Mouse (Mus musculus) MEL (cell line): ENCODE measurements around the gene Ctsh. TPM values are rescaled to one million over a fixed set of nuclear protein-coding genes. Genes with fewer than 3 reads are reported as not detected.

Experiments
- DNase-seq: peaks from one replicate; pipeline ENCODE4 v3.0.0; 2011; ENCODE audit warnings: low read depth, low spot score
- H3K27ac ChIP-seq: 2 replicates; pipeline ENCODE4 v1.5.1; 2012; ENCODE audit warnings: low read depth, mild to moderate bottlenecking, control low read depth, low read length, moderate library complexity; ENCODE audit not compliant: control insufficient read depth
- H3K27me3 ChIP-seq, 2 experiments: fragments of 150-350 bp in 1 of 2; sonication (generic) in 1 of 2; 2 replicates each; pipeline ENCODE4 v1.6.1; 2012; ENCODE audit warnings: low read length in 2 of 2, mild to moderate bottlenecking in 2 of 2, improper control_type of control experiment in 1 of 2, moderate library complexity in 1 of 2; ENCODE audit not compliant: insufficient read depth in 2 of 2, control insufficient read depth in 1 of 2
- H3K36me3 ChIP-seq, 2 experiments: 2 replicates each; pipeline ENCODE4 v1.6.1; 2012 to 2014; ENCODE audit warnings: low read length in 2 of 2, improper control_type of control experiment in 1 of 2, inconsistent platforms in 1 of 2, mild to moderate bottlenecking in 1 of 2; ENCODE audit not compliant: insufficient read depth in 2 of 2, control insufficient read depth in 1 of 2
- H3K4me1 ChIP-seq, 2 experiments: fragments of 150-350 bp in 1 of 2; sonication (generic) in 1 of 2; 2 replicates each; pipeline ENCODE4 v1.6.1; 2012; ENCODE audit warnings: low read length in 2 of 2, improper control_type of control experiment in 1 of 2, mild to moderate bottlenecking in 1 of 2; ENCODE audit not compliant: insufficient read depth in 2 of 2, control insufficient read depth in 1 of 2
- H3K4me3 ChIP-seq, 2 experiments: fragments of 150-350 bp in 1 of 2; sonication (generic) in 1 of 2; 2 replicates each; pipeline ENCODE4 v1.5.1; 2012; ENCODE audit warnings: low read depth in 2 of 2, low read length in 2 of 2, mild to moderate bottlenecking in 2 of 2, moderate library complexity in 2 of 2, control low read depth in 1 of 2, improper control_type of control experiment in 1 of 2; ENCODE audit not compliant: control insufficient read depth in 1 of 2, insufficient read depth in 1 of 2
- H3K79me2 ChIP-seq: 2 replicates; pipeline ENCODE4 v1.6.1; 2012; ENCODE audit warnings: mild to moderate bottlenecking, low read length, moderate library complexity; ENCODE audit not compliant: control insufficient read depth, poor library complexity, insufficient read depth
- H3K9ac ChIP-seq: 2 replicates; pipeline ENCODE4 v1.6.1; 2012; ENCODE audit warnings: low read depth, mild to moderate bottlenecking, control low read depth, low read length, moderate library complexity; ENCODE audit not compliant: control insufficient read depth, poor library complexity, severe bottlenecking
- H3K9me3 ChIP-seq: fragments of 150-350 bp; sonication (generic); replicated peaks from 2 replicates; pipeline ENCODE4 v1.6.1; 2012; ENCODE audit warnings: mild to moderate bottlenecking, low read length, improper control_type of control experiment, moderate library complexity; ENCODE audit not compliant: insufficient read depth
- BHLHE40 ChIP-seq: IDR thresholded peaks from 2 replicates; pipeline ENCODE4 v1.6.1; 2012; ENCODE audit warnings: low read depth, mild to moderate bottlenecking, inconsistent platforms, low read length, improper control_type of control experiment, borderline replicate concordance
- CHD1 ChIP-seq: IDR thresholded peaks from 2 replicates; pipeline ENCODE4 v1.6.1; 2012; ENCODE audit warnings: low read depth, mild to moderate bottlenecking, inconsistent platforms, low read length, improper control_type of control experiment
- CHD2 ChIP-seq: IDR thresholded peaks from 2 replicates; pipeline ENCODE4 v1.6.1; 2011; ENCODE audit warnings: low read length, improper control_type of control experiment
- CTCF ChIP-seq, 3 experiments: IDR thresholded peaks in 2 of 3; conservative IDR thresholded peaks in 1 of 3; 2 replicates each; pipeline ENCODE4 v1.5.1; 2011 to 2012; ENCODE audit warnings: low read length in 3 of 3, low read depth in 2 of 3, mild to moderate bottlenecking in 2 of 3, improper control_type of control experiment in 1 of 3, inconsistent platforms in 1 of 3, mixed read lengths in 1 of 3, moderate library complexity in 1 of 3; ENCODE audit not compliant: control insufficient read depth in 1 of 3, insufficient read depth in 1 of 3, poor library complexity in 1 of 3, severe bottlenecking in 1 of 3
- E2F4 ChIP-seq: IDR thresholded peaks from 2 replicates; pipeline ENCODE4 v1.6.1; 2011; ENCODE audit warnings: low read depth, low read length, improper control_type of control experiment, borderline replicate concordance
- ELF1 ChIP-seq: IDR thresholded peaks from 2 replicates; pipeline ENCODE4 v1.6.1; 2014; ENCODE audit warnings: low read depth, mild to moderate bottlenecking, inconsistent platforms, low read length, improper control_type of control experiment, moderate library complexity
- EP300 ChIP-seq, 2 experiments: IDR thresholded peaks; 2 replicates each; pipeline ENCODE4 v1.6.1; 2011; ENCODE audit warnings: improper control_type of control experiment in 2 of 2, low read length in 2 of 2, low read depth in 1 of 2, mild to moderate bottlenecking in 1 of 2
- ETS1 ChIP-seq: IDR thresholded peaks from 2 replicates; pipeline ENCODE4 v1.6.1; 2012; ENCODE audit warnings: low read depth, mild to moderate bottlenecking, inconsistent platforms, low read length, improper control_type of control experiment, moderate library complexity
- HCFC1 ChIP-seq: IDR thresholded peaks from 2 replicates; pipeline ENCODE4 v1.6.1; 2012; ENCODE audit warnings: low read depth, mild to moderate bottlenecking, inconsistent platforms, low read length, improper control_type of control experiment, moderate library complexity
- JUND ChIP-seq: IDR thresholded peaks from 2 replicates; pipeline ENCODE4 v1.6.1; 2011; ENCODE audit warnings: low read depth, mild to moderate bottlenecking, improper control_type of control experiment, low read length
- MAX ChIP-seq: IDR thresholded peaks from 2 replicates; pipeline ENCODE4 v1.6.1; 2011; ENCODE audit warnings: low read length, improper control_type of control experiment
- MAZ ChIP-seq: IDR thresholded peaks from 2 replicates; pipeline ENCODE4 v1.6.1; 2012; ENCODE audit warnings: low read depth, mild to moderate bottlenecking, inconsistent platforms, low read length, improper control_type of control experiment
- MEF2A ChIP-seq: IDR thresholded peaks from 2 replicates; pipeline ENCODE4 v1.6.1; 2014; ENCODE audit warnings: low read depth, mild to moderate bottlenecking, inconsistent platforms, low read length, improper control_type of control experiment; ENCODE audit not compliant: poor library complexity, insufficient replicate concordance, severe bottlenecking; ENCODE audit errors: extremely low read depth
- MXI1 ChIP-seq: IDR thresholded peaks from 2 replicates; pipeline ENCODE4 v1.6.1; 2011; ENCODE audit warnings: mild to moderate bottlenecking, low read depth, low read length, improper control_type of control experiment
- MYB ChIP-seq: IDR thresholded peaks from 2 replicates; pipeline ENCODE4 v1.6.1; 2011; ENCODE audit warnings: mild to moderate bottlenecking, low read depth, low read length, improper control_type of control experiment
- NELFE ChIP-seq: IDR thresholded peaks from 2 replicates; pipeline ENCODE4 v1.6.1; 2011; ENCODE audit warnings: low read depth, low read length, improper control_type of control experiment
- NRF1 ChIP-seq: IDR thresholded peaks from 2 replicates; pipeline ENCODE4 v1.6.1; 2014; ENCODE audit warnings: low read depth, mild to moderate bottlenecking, inconsistent platforms, low read length, improper control_type of control experiment, moderate library complexity; ENCODE audit not compliant: poor library complexity, insufficient read depth, severe bottlenecking
- POLR2A ChIP-seq, 2 experiments: IDR thresholded peaks; 2 replicates each; pipeline ENCODE4 v1.6.1; 2011 to 2012; ENCODE audit warnings: low read length in 2 of 2, mild to moderate bottlenecking in 2 of 2, control low read depth in 1 of 2, improper control_type of control experiment in 1 of 2, low read depth in 1 of 2, moderate library complexity in 1 of 2; ENCODE audit not compliant: control insufficient read depth in 1 of 2, insufficient read depth in 1 of 2, poor library complexity in 1 of 2
- POLR2AphosphoS2 ChIP-seq: IDR thresholded peaks from 2 replicates; pipeline ENCODE4 v1.6.1; 2011; ENCODE audit warnings: low read length, improper control_type of control experiment
- POLR2AphosphoS5 ChIP-seq: IDR thresholded peaks from 2 replicates; pipeline ENCODE4 v1.6.1; 2012; ENCODE audit warnings: low read depth, borderline replicate concordance, mild to moderate bottlenecking, inconsistent platforms, low read length, moderate library complexity, mixed read lengths
- RCOR1 ChIP-seq: IDR thresholded peaks from 2 replicates; pipeline ENCODE4 v1.6.1; 2012; ENCODE audit warnings: low read depth, mild to moderate bottlenecking, inconsistent platforms, low read length, improper control_type of control experiment
- SIN3A ChIP-seq: IDR thresholded peaks from 2 replicates; pipeline ENCODE4 v1.6.1; 2012; ENCODE audit warnings: low read length, improper control_type of control experiment, inconsistent platforms
- SMC3 ChIP-seq: IDR thresholded peaks from 2 replicates; pipeline ENCODE4 v1.6.1; 2011; ENCODE audit warnings: low read depth, low read length, improper control_type of control experiment
- TAL1 ChIP-seq: IDR thresholded peaks from 2 replicates; pipeline ENCODE4 v1.6.1; 2012; ENCODE audit warnings: mild to moderate bottlenecking, inconsistent platforms, low read length, moderate library complexity, mixed read lengths
- TCF12 ChIP-seq: IDR thresholded peaks from 2 replicates; pipeline ENCODE4 v1.6.1; 2014; ENCODE audit warnings: low read depth, mild to moderate bottlenecking, inconsistent platforms, low read length, improper control_type of control experiment, moderate library complexity
- USF1 ChIP-seq: IDR thresholded peaks from 2 replicates; pipeline ENCODE4 v1.6.1; 2014; ENCODE audit warnings: low read depth, mild to moderate bottlenecking, inconsistent platforms, low read length, improper control_type of control experiment, moderate library complexity
- ZC3H11A ChIP-seq: IDR thresholded peaks from 2 replicates; pipeline ENCODE4 v1.6.1; 2012; ENCODE audit warnings: low read depth, mild to moderate bottlenecking, inconsistent platforms, low read length, improper control_type of control experiment
- ZMIZ1 ChIP-seq: IDR thresholded peaks from 2 replicates; pipeline ENCODE4 v1.6.1; 2012; ENCODE audit warnings: low read depth, mild to moderate bottlenecking, inconsistent platforms, low read length, improper control_type of control experiment, moderate library complexity
- ZNF384 ChIP-seq: IDR thresholded peaks from 2 replicates; pipeline ENCODE4 v1.6.1; 2012; ENCODE audit warnings: low read depth, mild to moderate bottlenecking, inconsistent platforms, low read length, improper control_type of control experiment
- polyA plus RNA-seq, 2 experiments: library from polyadenylated mRNA; stranded (reverse) in 1 of 2; unstranded in 1 of 2; fragments of >175 nt in 1 of 2; fragments of >200 nt in 1 of 2; gene quantifications; 2 replicates each; pipeline versions ENCODE4 v1.2.1 to v1.2.4; 2012; ENCODE audit warnings: low replicate concordance in 2 of 2, low read depth in 1 of 2; ENCODE audit not compliant: insufficient read length in 2 of 2, insufficient read depth in 1 of 2, missing spikeins in 1 of 2
- total RNA-seq: library from RNA; depleted of rRNA; stranded (reverse); fragments of 300-350 nt; gene quantifications from 2 replicates; pipeline ENCODE4 v1.2.3, GENCODE M21; 2012

Gene Ctsh
- total and polyA plus RNA-seq, 3 experiments: not detected

- TF ChIP-seq BHLHE40 (no peak), SIN3A (peak; percentile 49; the same call in 1 of the 2 replicates)
- peak; percentile 60 for DNase-seq
- peak overlapping the region; percentile 92 for H3K27ac ChIP-seq
- peaks cover 6 to 16% of the 10 kb centered on the region in 2 experiments; a peak in 3 of 4 replicates for H3K4me1 ChIP-seq
- H3K36me3 ChIP-seq: peaks cover 10 to 46% of the 10 kb centered on the region in 2 experiments
- no peaks in the 10 kb centered on the region for H3K27me3 ChIP-seq
- peak overlapping the region; percentile 97 for H3K9ac ChIP-seq
- H3K4me3 ChIP-seq: peak overlapping the region; percentile 86 to 94
- H3K9me3 ChIP-seq: no peaks in the 10 kb centered on the region
- H3K79me2 ChIP-seq: peaks cover 62% of the 10 kb centered on the region
Observed at GRCm38 (mm10) chr9:90113151-90113550, 59.2 kb downstream of the Ctsh start.

- H3K79me2 ChIP-seq: peaks cover 54% of the 10 kb centered on the region
- H3K27ac ChIP-seq: peak overlapping the region; percentile 92
- peak; percentile 92 for DNase-seq
- H3K4me1 ChIP-seq: peaks cover 6 to 16% of the 10 kb centered on the region in 2 experiments; a peak in 3 of 4 replicates
- no peaks in the 10 kb centered on the region for H3K27me3 ChIP-seq
- peaks cover 4 to 39% of the 10 kb centered on the region in 2 experiments for H3K36me3 ChIP-seq
- peak overlapping the region; percentile 86 to 94 for H3K4me3 ChIP-seq
- H3K9ac ChIP-seq: peak overlapping the region; percentile 97
- H3K9me3 ChIP-seq: no peaks in the 10 kb centered on the region
- TF ChIP-seq TAL1 (no peak), ETS1 (no peak), ZC3H11A (no peak), ZMIZ1 (peak; percentile 77), POLR2AphosphoS2 (peak; percentile 71; the same call in 1 of the 2 replicates), EP300 (IDR thresholded peaks at IDR 0.05; ENCODE audit: low read depth in 1 of 2, low read length in 2 of 2) (no peak; a peak in 1 of 4 replicates), TCF12 (peak; percentile 41; the same call in 1 of the 2 replicates), RCOR1 (peak; percentile 63), E2F4 (peak; percentile 73; the same call in 1 of the 2 replicates), MAZ (peak; percentile 63), BHLHE40 (0 out of 2 replicates have a peak, but pooled peaks have one; percentile 8), NRF1 (0 out of 2 replicates have a peak, but pooled peaks have one; percentile 37), CHD2 (no peak), HCFC1 (peak; percentile 74), ELF1 (no peak), ZNF384 (peak; percentile 80), MXI1 (peak; percentile 71), SMC3 (no peak), CTCF (IDR thresholded peaks at IDR 0.05 in 2 of 3, conservative IDR thresholded peaks at IDR 0.05 in 1 of 3; ENCODE audit: control insufficient read depth in 1 of 3, insufficient read depth in 1 of 3, low read depth in 2 of 3, low read length in 3 of 3, poor library complexity in 1 of 3, severe bottlenecking in 1 of 3) (peak; percentile 33 to 81 (median 62); a peak in 5 of 6 replicates), NELFE (peak; percentile 63; the same call in 1 of the 2 replicates), CHD1 (peak; percentile 61; the same call in 1 of the 2 replicates), JUND (no peak), POLR2AphosphoS5 (no peak), POLR2A (IDR thresholded peaks at IDR 0.05; ENCODE audit: control insufficient read depth in 1 of 2, insufficient read depth in 1 of 2, low read depth in 1 of 2, low read length in 2 of 2, poor library complexity in 1 of 2) (peak; percentile 54 to 61; a peak in 2 of 4 replicates), MEF2A (no peak), USF1 (no peak), MAX (peak; percentile 23), MYB (peak; percentile 57)
Observed at GRCm38 (mm10) chr9:90113651-90114566, 60.0 kb downstream of the Ctsh start.
